ENCODE assay signal across 24 mouse cellular contexts in the genomic region with DNA sequence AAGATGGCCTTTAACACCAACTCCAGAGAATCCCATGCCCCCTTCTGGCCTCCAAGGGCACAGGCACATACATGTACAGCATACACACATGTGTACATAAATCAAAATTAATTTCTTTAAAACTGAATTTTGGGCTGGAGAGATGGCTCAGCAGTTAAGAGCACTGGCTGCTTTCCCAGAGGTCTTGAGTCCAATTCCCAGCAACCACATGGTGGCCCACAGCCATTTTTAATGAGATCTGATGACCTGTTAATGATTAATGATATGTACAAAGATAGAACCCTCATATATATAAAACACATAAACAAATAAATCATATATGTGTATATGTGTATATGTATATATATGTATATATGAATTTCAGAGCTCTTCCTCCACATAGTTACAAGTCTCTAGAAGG.
A peak's percentile ranks its signal among the peaks of the same experiment; 100 is the strongest.
DNase-seq lines count a peak whose midpoint lies in the region; ATAC-seq and TF ChIP-seq lines count a peak whose summit lies in the region.
"Had no signal": no experiment of that assay in that cellular context is flagged by ENCODE, and none has a peak within 500 bp of the region (broad histone marks: within the 10 kb centered on the region; RNA-seq: fewer than 3 reads in every experiment).

No protein-coding gene starts in this region.

- H3K36me3 ChIP-seq in kidney, adult 2 months (ENCODE audit: control insufficient read depth, insufficient read depth, low read length), result no peaks in the 10 kb centered on the region
- H3K36me3 ChIP-seq in kidney, embryonic 16.5 days (ENCODE audit: insufficient read depth, low read length), result no peaks in the 10 kb centered on the region
- H3K36me3 ChIP-seq in kidney, embryonic 14.5 days (ENCODE audit: control insufficient read depth, insufficient read depth, low read length), result no peaks in the 10 kb centered on the region
- no peaks in the 10 kb centered on the region for H3K36me3 ChIP-seq in lung, postnatal 0 days (ENCODE audit: insufficient read depth, low read length)
- H3K36me3 ChIP-seq: embryonic facial prominence, embryonic 13.5 days; embryonic facial prominence, embryonic 15.5 days; forebrain, embryonic 10.5 days; forebrain, embryonic 12.5 days had no signal

- no peak for ATAC-seq in kidney, embryonic 16.5 days (ENCODE audit: low FRiP score, low TSS enrichment)
- no peak for ATAC-seq in kidney, embryonic 14.5 days (ENCODE audit: low FRiP score, low TSS enrichment)
- ATAC-seq in lung, postnatal 0 days, result no peak
- ATAC-seq: forebrain, embryonic 14.5 days had no signal

- H3K27ac ChIP-seq in kidney, adult 2 months (ENCODE audit: insufficient read depth, low read depth, low read length), result no peak overlapping the region
- no peak overlapping the region for H3K27ac ChIP-seq in kidney, embryonic 16.5 days (ENCODE audit: low read length)
- no peak overlapping the region for H3K27ac ChIP-seq in kidney, embryonic 14.5 days (ENCODE audit: low read depth, low read length)
- H3K27ac ChIP-seq in lung, postnatal 0 days (ENCODE audit: low read length), result no peak overlapping the region
- H3K27ac ChIP-seq: embryonic facial prominence, embryonic 13.5 days; embryonic facial prominence, embryonic 15.5 days; forebrain, embryonic 10.5 days; forebrain, embryonic 12.5 days had no signal

- no peak for TF ChIP-seq EP300 in lung, postnatal 0 days (IDR thresholded peaks at IDR 0.05)

- H3K9ac ChIP-seq in kidney, embryonic 16.5 days (replicated peaks; ENCODE audit: low read length), result no peak overlapping the region
- H3K9ac ChIP-seq in kidney, embryonic 14.5 days (ENCODE audit: low read depth, low read length), result no peak overlapping the region
- H3K9ac ChIP-seq in lung, postnatal 0 days (replicated peaks; ENCODE audit: low read depth), result no peak overlapping the region
- H3K9ac ChIP-seq: embryonic facial prominence, embryonic 13.5 days; embryonic facial prominence, embryonic 15.5 days; forebrain, embryonic 12.5 days had no signal

- TF ChIP-seq POLR2A in kidney, adult 2 months (IDR thresholded peaks at IDR 0.05; ENCODE audit: low read depth, low read length), result no peak
- no peak for TF ChIP-seq POLR2A in lung, adult 2 months (IDR thresholded peaks at IDR 0.05; ENCODE audit: borderline replicate concordance, extremely low read depth, low read depth, low read length)

- H3K9me3 ChIP-seq in kidney, embryonic 16.5 days (ENCODE audit: low read length), result no peaks in the 10 kb centered on the region
- no peaks in the 10 kb centered on the region for H3K9me3 ChIP-seq in kidney, embryonic 14.5 days (ENCODE audit: control insufficient read depth, low read length)
- H3K9me3 ChIP-seq in lung, postnatal 0 days (ENCODE audit: low read length), result no peaks in the 10 kb centered on the region
- H3K9me3 ChIP-seq: embryonic facial prominence, embryonic 13.5 days; embryonic facial prominence, embryonic 15.5 days; forebrain, embryonic 10.5 days; forebrain, embryonic 12.5 days had no signal

- no peaks in the 10 kb centered on the region for H3K4me1 ChIP-seq in kidney, adult 2 months (ENCODE audit: control insufficient read depth, insufficient read depth, low read length)
- H3K4me1 ChIP-seq in kidney, embryonic 16.5 days (ENCODE audit: insufficient read depth, low read length), result no peaks in the 10 kb centered on the region
- H3K4me1 ChIP-seq in kidney, embryonic 14.5 days (ENCODE audit: control insufficient read depth, insufficient read depth, low read length), result no peaks in the 10 kb centered on the region
- H3K4me1 ChIP-seq in lung, postnatal 0 days (ENCODE audit: insufficient read depth, low read depth, low read length), result no peaks in the 10 kb centered on the region
- H3K4me1 ChIP-seq in lung, adult 2 months (ENCODE audit: control insufficient read depth, insufficient read depth, low read length), result no peaks in the 10 kb centered on the region
- H3K4me1 ChIP-seq: embryonic facial prominence, embryonic 15.5 days had no signal

- H3K4me3 ChIP-seq in kidney, adult 2 months (ENCODE audit: insufficient read depth, low read depth, low read length), result no peak overlapping the region
- no peak overlapping the region for H3K4me3 ChIP-seq in kidney, embryonic 16.5 days (ENCODE audit: low read length)
- H3K4me3 ChIP-seq in kidney, embryonic 14.5 days (ENCODE audit: low read length), result no peak overlapping the region
- H3K4me3 ChIP-seq in lung, postnatal 0 days (ENCODE audit: low read depth, low read length), result no peak overlapping the region
- no peak overlapping the region for H3K4me3 ChIP-seq in lung, adult 2 months (replicated peaks; ENCODE audit: extremely low read depth, low read depth, low read length)
- H3K4me3 ChIP-seq: embryonic facial prominence, embryonic 13.5 days; embryonic facial prominence, embryonic 15.5 days; erythroblast, embryonic 14.5 days; forebrain, embryonic 10.5 days; forebrain, embryonic 12.5 days had no signal

- H3K4me2 ChIP-seq in kidney, embryonic 16.5 days (replicated peaks; ENCODE audit: low read depth, low read length), result no peak overlapping the region
- H3K4me2 ChIP-seq in kidney, embryonic 14.5 days (replicated peaks; ENCODE audit: low read depth, low read length), result no peak overlapping the region
- no peak overlapping the region for H3K4me2 ChIP-seq in lung, postnatal 0 days (replicated peaks; ENCODE audit: low read depth, low read length)
- H3K4me2 ChIP-seq: embryonic facial prominence, embryonic 13.5 days; embryonic facial prominence, embryonic 15.5 days; forebrain, embryonic 12.5 days had no signal

- no peaks in the 10 kb centered on the region for H3K27me3 ChIP-seq in kidney, adult 2 months (replicated peaks; ENCODE audit: control insufficient read depth, insufficient read depth, low read length)
- H3K27me3 ChIP-seq in kidney, embryonic 16.5 days (ENCODE audit: insufficient read depth, low read length), result no peaks in the 10 kb centered on the region
- H3K27me3 ChIP-seq in kidney, embryonic 14.5 days (ENCODE audit: control insufficient read depth, insufficient read depth, low read length), result no peaks in the 10 kb centered on the region
- H3K27me3 ChIP-seq in lung, postnatal 0 days (replicated peaks; ENCODE audit: insufficient read depth, low read length), result peaks cover 9% of the 10 kb centered on the region
- H3K27me3 ChIP-seq: embryonic facial prominence, embryonic 13.5 days; embryonic facial prominence, embryonic 15.5 days had no signal

- no peak for TF ChIP-seq CTCF in kidney, adult 2 months (conservative IDR thresholded peaks at IDR 0.05; ENCODE audit: insufficient read depth, insufficient read length, low read depth, low read length)
- 0 out of 2 replicates have a peak, but pooled peaks have one; percentile 5 for TF ChIP-seq CTCF in lung, postnatal 0 days (IDR thresholded peaks at IDR 0.05)
- no peak for TF ChIP-seq CTCF in lung, adult 2 months (IDR thresholded peaks at IDR 0.05; ENCODE audit: insufficient read depth, low read length)

- DNase-seq in kidney, adult 2 months, result peak; percentile 66
- peak; percentile 64 for DNase-seq in kidney, adult 9 months
- peak; percentile 34 to 49 for DNase-seq in kidney, postnatal 36 days
- DNase-seq in kidney, adult 11 months, result no peak
- no peak for DNase-seq in lung, postnatal 0 days (ENCODE audit: low spot score)
- DNase-seq in lung, adult 2 months, result no peak
- DNase-seq: adrenal gland, adult 2 months; adrenal gland, postnatal 10 days; adrenal gland, postnatal 25 days; cerebellum, adult 11 months; cerebellum, adult 18-20 months; cerebellum, adult 8-10 months; cerebellum, adult 9-11 months; cerebellum, postnatal 14 days; cerebellum, postnatal 36 days; embryo, embryonic 11 days had no signal

Comparison
In these comparisons a context has a peak if more than half of its experiments do, and no peak if none do; other contexts are left out.
1. DNase-seq: peak in kidney, adult 2 months (single experiment), kidney, adult 9 months (single experiment) and kidney, postnatal 36 days (2 of 2); none in kidney, adult 11 months (single experiment), lung, postnatal 0 days (single experiment) and lung, adult 2 months (single experiment).